Mouse (Mus musculus): ENCODE measurements at regions not wholly inside any gene's neighbourhood (a gene's known extent, or its start where the extent isn't known, plus 50 kb on each side); places are given as distances from the start of the nearest gene placed in this dataset.

GRCm38 (mm10) chr1:144452141-144452540 lies 115.3 kb downstream of the Rgs21 start:
- no peak for DNase-seq

GRCm38 (mm10) chr1:144451731-144452130 lies 115.7 kb downstream of the Rgs21 start:
- DNase-seq = no peak

GRCm38 (mm10) chr1:144436617-144437016 lies 130.8 kb downstream of the Rgs21 start:
- DNase-seq = no peak

- no peak for DNase-seq
These were observed 134.7 kb downstream of the Rgs21 start for GRCm38 (mm10) chr1:144432816-144433215.

GRCm38 (mm10) chr1:144431535-144432276 lies 135.8 kb downstream of the Rgs21 start:
- DNase-seq = no peak

GRCm38 (mm10) chr1:144421374-144421773 lies 146.1 kb downstream of the Rgs21 start:
- DNase-seq = no peak

GRCm38 (mm10) chr1:144406387-144407383 lies 157.6 kb upstream of the Rgs1 start:
- DNase-seq = peak; percentile 41

GRCm38 (mm10) chr1:144405724-144406123 lies 156.7 kb upstream of the Rgs1 start:
- no peak for DNase-seq

- DNase-seq = no peak
These were observed 156.0 kb upstream of the Rgs1 start for GRCm38 (mm10) chr1:144405031-144405430.

GRCm38 (mm10) chr1:144379991-144380594 lies 131.1 kb upstream of the Rgs1 start:
- DNase-seq = no peak

GRCm38 (mm10) chr1:144374121-144374520 lies 125.1 kb upstream of the Rgs1 start:
- DNase-seq = no peak

GRCm38 (mm10) chr1:144367492-144367891 lies 118.5 kb upstream of the Rgs1 start:
- DNase-seq = no peak

GRCm38 (mm10) chr1:144355560-144356310 lies 106.7 kb upstream of the Rgs1 start:
- DNase-seq = no peak

GRCm38 (mm10) chr1:144355041-144355440 lies 106.0 kb upstream of the Rgs1 start:
- DNase-seq = no peak

GRCm38 (mm10) chr1:144353320-144353719 lies 104.3 kb upstream of the Rgs1 start:
- no peak for DNase-seq

- no peak for DNase-seq
These were observed 94.8 kb upstream of the Rgs1 start for GRCm38 (mm10) chr1:144343820-144344219.

GRCm38 (mm10) chr1:144343299-144343698 lies 94.3 kb upstream of the Rgs1 start:
- DNase-seq = no peak

- DNase-seq = no peak
These were observed 88.5 kb upstream of the Rgs1 start for GRCm38 (mm10) chr1:144337572-144337971.

GRCm38 (mm10) chr1:144330365-144331050 lies 81.5 kb upstream of the Rgs1 start:
- no peak for DNase-seq

GRCm38 (mm10) chr1:144319406-144319805 lies 70.4 kb upstream of the Rgs1 start:
- DNase-seq = no peak

GRCm38 (mm10) chr1:144318289-144318688 lies 69.2 kb upstream of the Rgs1 start:
- no peak for DNase-seq
